Mouse (Mus musculus): ENCODE results near the gene Ahctf1. TPM values are rescaled to one million over a fixed set of nuclear protein-coding genes. Genes with fewer than 3 reads are reported as not detected.

Ahctf1 gene
- total and polyA plus RNA-seq, 3 experiments: 22.4 to 109 (median 74.7) TPM

GRCm38 (mm10) chr1:179752276-179752675 is 51.2 kb downstream of the Ahctf1 start:
- peaks cover 90% of the 10 kb centered on the region for H3K36me3 ChIP-seq (replicated peaks)
- TF ChIP-seq GATA1 (IDR thresholded peaks at IDR 0.05; ENCODE audit: borderline replicate concordance, low read length) (no peak), GATA2 (IDR thresholded peaks at IDR 0.05; ENCODE audit: borderline replicate concordance, low read depth, low read length) (no peak), POLR2AphosphoS5 (IDR thresholded peaks at IDR 0.05; ENCODE audit: insufficient replicate concordance, low read depth, low read length) (no peak), CTCF (IDR thresholded peaks at IDR 0.05; ENCODE audit: low read depth, low read length) (no peak), TAL1 (conservative IDR thresholded peaks at IDR 0.05; ENCODE audit: low read depth, low read length) (no peak)
- H3K27me3 ChIP-seq (ENCODE audit: insufficient read depth, low read length): no peaks in the 10 kb centered on the region
- H3K9me3 ChIP-seq (replicated peaks): no peaks in the 10 kb centered on the region
- ATAC-seq (ENCODE audit: extremely low read depth, insufficient number of reproducible peaks, low FRiP score, poor library complexity, severe bottlenecking) (no peak), DNase-seq (ENCODE audit: low spot score) (no peak)
- no peak overlapping the region for H3K4me3 ChIP-seq (ENCODE audit: low read depth, low read length)
- H3K4me1 ChIP-seq (ENCODE audit: insufficient read depth, low read depth, low read length): peaks cover 8% of the 10 kb centered on the region; the same call in 1 of the 2 replicates

GRCm38 (mm10) chr1:179745171-179745570 is 58.3 kb downstream of the Ahctf1 start, which contains the start of gene Kif28:
Gene Kif28 (minus strand): TSS chr1:179745271.
- DNase-seq (ENCODE audit: low spot score): no peak
- no peak for ATAC-seq (ENCODE audit: extremely low read depth, insufficient number of reproducible peaks, low FRiP score, poor library complexity, severe bottlenecking)
- peaks cover 2% of the 10 kb centered on the region; the same call in 1 of the 2 replicates for H3K4me1 ChIP-seq (ENCODE audit: insufficient read depth, low read depth, low read length)
- H3K4me3 ChIP-seq (ENCODE audit: low read depth, low read length): no peak within 1 kb of the TSS
- peaks cover 70% of the 10 kb centered on the region for H3K36me3 ChIP-seq (replicated peaks)
- H3K9me3 ChIP-seq (replicated peaks): no peaks in the 10 kb centered on the region
- TF ChIP-seq GATA1 (IDR thresholded peaks at IDR 0.05; ENCODE audit: borderline replicate concordance, low read length): no peak
- no peak for TF ChIP-seq POLR2AphosphoS5 (IDR thresholded peaks at IDR 0.05; ENCODE audit: insufficient replicate concordance, low read depth, low read length)
- TF ChIP-seq GATA2 (IDR thresholded peaks at IDR 0.05; ENCODE audit: borderline replicate concordance, low read depth, low read length): no peak
- TF ChIP-seq TAL1 (conservative IDR thresholded peaks at IDR 0.05; ENCODE audit: low read depth, low read length): no peak
- no peak for TF ChIP-seq CTCF (IDR thresholded peaks at IDR 0.05; ENCODE audit: low read depth, low read length)
- peaks cover 13% of the 10 kb centered on the region for H3K27me3 ChIP-seq (ENCODE audit: insufficient read depth, low read length)

DNA sequence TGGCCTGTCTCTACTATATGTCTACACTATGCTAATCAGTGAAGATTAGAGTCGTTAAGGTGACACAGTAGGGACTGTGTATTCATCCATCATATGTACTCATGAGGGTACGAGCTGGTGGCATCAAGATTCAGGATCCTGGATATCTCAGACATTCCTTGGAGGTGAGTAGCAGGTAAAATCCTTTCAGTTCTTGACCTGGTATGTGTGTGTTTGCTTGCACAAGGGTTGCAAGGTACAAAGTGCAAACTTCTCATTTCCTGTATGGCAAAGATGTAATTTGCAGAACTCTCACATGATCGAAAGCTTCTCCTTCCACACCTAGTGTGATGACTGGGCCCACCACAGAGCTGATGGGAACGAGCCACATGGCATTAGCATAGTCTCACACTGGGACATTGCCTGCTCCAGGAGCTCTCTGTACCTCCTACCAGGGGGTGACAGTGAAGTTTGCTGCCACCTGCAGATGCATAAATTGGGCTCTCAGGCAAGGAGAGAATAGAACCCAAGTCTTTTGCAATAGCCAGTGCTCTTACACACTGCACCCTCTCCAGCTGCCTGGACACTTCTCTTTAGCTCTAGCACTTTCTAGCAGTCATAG is 59.8 kb downstream of the Ahctf1 start:
- Histone ChIP-seq H3K27me3 (ENCODE audit: insufficient read depth, low read length) (peaks cover 19% of the 10 kb centered on the region), H3K4me3 (ENCODE audit: low read depth, low read length) (no peak overlapping the region), H3K36me3 (replicated peaks) (peaks cover 56% of the 10 kb centered on the region), H3K9me3 (replicated peaks) (no peaks in the 10 kb centered on the region), H3K4me1 (ENCODE audit: insufficient read depth, low read depth, low read length) (no peaks in the 10 kb centered on the region; the same call in 1 of the 2 replicates)
- DNase-seq (ENCODE audit: low spot score) (no peak), ATAC-seq (ENCODE audit: extremely low read depth, insufficient number of reproducible peaks, low FRiP score, poor library complexity, severe bottlenecking) (no peak)
- no peak for TF ChIP-seq CTCF (IDR thresholded peaks at IDR 0.05; ENCODE audit: low read depth, low read length)
- no peak for TF ChIP-seq GATA2 (IDR thresholded peaks at IDR 0.05; ENCODE audit: borderline replicate concordance, low read depth, low read length)
- no peak for TF ChIP-seq TAL1 (conservative IDR thresholded peaks at IDR 0.05; ENCODE audit: low read depth, low read length)
- TF ChIP-seq GATA1 (IDR thresholded peaks at IDR 0.05; ENCODE audit: borderline replicate concordance, low read length): no peak
- TF ChIP-seq POLR2AphosphoS5 (IDR thresholded peaks at IDR 0.05; ENCODE audit: insufficient replicate concordance, low read depth, low read length): no peak

DNA sequence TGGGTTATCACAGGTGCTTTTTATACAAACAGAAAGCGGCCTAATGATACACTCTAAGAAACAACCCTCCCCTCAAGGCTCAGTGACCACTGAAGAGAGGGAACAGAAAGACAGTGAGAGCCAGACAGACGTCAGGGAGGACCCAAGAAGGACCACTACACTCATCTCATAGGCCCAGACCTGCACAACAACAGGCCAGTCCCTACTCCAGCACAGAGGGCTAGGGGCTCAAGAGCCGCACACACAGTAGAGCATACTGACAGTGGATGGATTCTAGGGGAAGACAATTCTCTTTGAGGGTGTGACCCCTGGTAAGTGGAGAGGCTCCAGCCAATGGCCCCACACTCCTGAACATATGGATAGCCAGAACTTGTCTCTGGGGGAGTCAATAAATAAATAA is 67.0 kb downstream of the Ahctf1 start:
- no peaks in the 10 kb centered on the region for H3K9me3 ChIP-seq (replicated peaks)
- ATAC-seq (ENCODE audit: extremely low read depth, insufficient number of reproducible peaks, low FRiP score, poor library complexity, severe bottlenecking) (no peak), DNase-seq (ENCODE audit: low spot score) (no peak)
- H3K4me1 ChIP-seq (ENCODE audit: insufficient read depth, low read depth, low read length): peaks cover 18% of the 10 kb centered on the region
- H3K27me3 ChIP-seq (ENCODE audit: insufficient read depth, low read length): peaks cover 39% of the 10 kb centered on the region
- no peaks in the 10 kb centered on the region for H3K36me3 ChIP-seq (replicated peaks)
- TF ChIP-seq GATA2 (IDR thresholded peaks at IDR 0.05; ENCODE audit: borderline replicate concordance, low read depth, low read length): no peak
- TF ChIP-seq GATA1 (IDR thresholded peaks at IDR 0.05; ENCODE audit: borderline replicate concordance, low read length): no peak
- TF ChIP-seq TAL1 (conservative IDR thresholded peaks at IDR 0.05; ENCODE audit: low read depth, low read length): no peak
- no peak overlapping the region for H3K4me3 ChIP-seq (ENCODE audit: low read depth, low read length)

DNA sequence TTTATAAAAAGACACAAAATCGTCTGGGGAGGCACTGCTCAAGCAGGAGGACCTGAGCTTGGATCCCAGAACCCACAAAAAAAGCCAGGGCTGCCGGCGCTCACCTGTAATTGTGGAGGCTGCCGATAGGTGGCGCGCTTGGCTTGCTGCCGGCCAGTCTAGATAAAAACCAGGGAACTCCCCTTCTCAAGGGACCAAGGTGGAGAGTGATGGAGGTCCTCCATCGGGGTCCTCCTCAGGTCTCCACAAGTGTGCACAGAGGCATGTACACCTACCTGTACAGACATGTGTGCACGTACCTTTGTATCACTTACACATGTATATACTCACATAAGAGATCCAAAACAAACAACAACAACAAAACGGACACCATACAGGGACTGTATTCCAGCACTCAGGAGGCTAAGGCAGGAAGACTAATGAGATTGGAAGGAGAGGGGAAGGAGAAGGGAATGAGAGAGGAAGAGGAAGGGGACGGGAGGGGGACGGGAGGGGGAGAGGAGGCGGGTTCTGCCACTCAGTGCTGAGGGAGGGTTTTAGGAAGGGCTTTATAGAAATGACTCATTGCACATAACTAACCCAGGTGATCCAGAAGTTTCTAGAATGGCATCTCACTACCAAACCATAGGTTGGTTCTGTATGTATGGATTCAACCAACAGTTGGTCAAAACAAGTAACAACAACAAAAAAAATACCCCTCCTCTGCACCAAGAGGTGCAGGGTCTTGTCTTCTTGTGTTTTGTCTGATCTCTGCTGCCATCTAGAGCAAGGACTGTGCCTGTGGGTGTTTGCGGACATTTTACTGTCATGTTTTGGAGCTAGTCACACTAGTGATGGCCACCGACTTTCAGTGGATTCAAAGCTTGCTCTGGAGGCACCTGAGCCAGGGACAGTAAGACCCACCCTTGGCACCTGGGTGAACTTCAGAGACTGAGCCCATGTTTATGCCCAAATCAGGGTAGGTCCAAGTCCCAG is 68.7 kb downstream of the Ahctf1 start:
- Histone ChIP-seq H3K4me1 (ENCODE audit: insufficient read depth, low read depth, low read length) (peaks cover 29% of the 10 kb centered on the region), H3K4me3 (ENCODE audit: low read depth, low read length) (no peak overlapping the region; the same call in 1 of the 2 replicates)

GRCm38 (mm10) chr1:179731391-179731790 is 72.1 kb downstream of the Ahctf1 start:
- TF ChIP-seq GATA1 (IDR thresholded peaks at IDR 0.05; ENCODE audit: borderline replicate concordance, low read length) (no peak), CTCF (IDR thresholded peaks at IDR 0.05; ENCODE audit: low read depth, low read length) (no peak), TAL1 (conservative IDR thresholded peaks at IDR 0.05; ENCODE audit: low read depth, low read length) (no peak), POLR2AphosphoS5 (IDR thresholded peaks at IDR 0.05; ENCODE audit: insufficient replicate concordance, low read depth, low read length) (no peak), GATA2 (IDR thresholded peaks at IDR 0.05; ENCODE audit: borderline replicate concordance, low read depth, low read length) (no peak)
- Histone ChIP-seq H3K9me3 (replicated peaks) (peaks cover 5% of the 10 kb centered on the region), H3K4me1 (ENCODE audit: insufficient read depth, low read depth, low read length) (peaks cover 34% of the 10 kb centered on the region), H3K27me3 (ENCODE audit: insufficient read depth, low read length) (peaks cover 38% of the 10 kb centered on the region), H3K36me3 (replicated peaks) (no peaks in the 10 kb centered on the region), H3K4me3 (ENCODE audit: low read depth, low read length) (no peak overlapping the region)
- ATAC-seq (ENCODE audit: extremely low read depth, insufficient number of reproducible peaks, low FRiP score, poor library complexity, severe bottlenecking) (no peak), DNase-seq (ENCODE audit: low spot score) (no peak)

More for the DNA sequence above, 68.7 kb downstream of the Ahctf1 start:
- TF ChIP-seq CTCF (IDR thresholded peaks at IDR 0.05; ENCODE audit: low read depth, low read length) (peak; percentile 83), TAL1 (conservative IDR thresholded peaks at IDR 0.05; ENCODE audit: low read depth, low read length) (no peak), POLR2AphosphoS5 (IDR thresholded peaks at IDR 0.05; ENCODE audit: insufficient replicate concordance, low read depth, low read length) (no peak), GATA1 (IDR thresholded peaks at IDR 0.05; ENCODE audit: borderline replicate concordance, low read length) (no peak), GATA2 (IDR thresholded peaks at IDR 0.05; ENCODE audit: borderline replicate concordance, low read depth, low read length) (no peak)
- DNase-seq (ENCODE audit: low spot score) (peak; percentile 53), ATAC-seq (ENCODE audit: extremely low read depth, insufficient number of reproducible peaks, low FRiP score, poor library complexity, severe bottlenecking) (peak; percentile 34; the same call in 1 of the 2 replicates)
- Histone ChIP-seq H3K9me3 (replicated peaks) (no peaks in the 10 kb centered on the region), H3K36me3 (replicated peaks) (no peaks in the 10 kb centered on the region), H3K27me3 (ENCODE audit: insufficient read depth, low read length) (peaks cover 34% of the 10 kb centered on the region)
